Mouse (Mus musculus): ENCODE data around the gene Myl12a.

The Myl12a gene

GRCm38 (mm10) chr17:71010646-71011242 lies 8.1 kb upstream of the Myl12a start:
- peak; percentile 54 for DNase-seq (ENCODE audit: low read depth, low spot score)

GRCm38 (mm10) chr17:71009751-71010150 lies 7.1 kb upstream of the Myl12a start:
- DNase-seq (ENCODE audit: low read depth, low spot score): no peak

- no peak for DNase-seq (ENCODE audit: low read depth, low spot score)
Observed at GRCm38 (mm10) chr17:71008676-71009075, 6.0 kb upstream of the Myl12a start.

- DNase-seq (ENCODE audit: low read depth, low spot score): no peak
Observed at GRCm38 (mm10) chr17:71006976-71007375, 4.3 kb upstream of the Myl12a start.

- DNase-seq (ENCODE audit: low read depth, low spot score): no peak
Observed at GRCm38 (mm10) chr17:71004186-71004960, 1.7 kb upstream of the Myl12a start.

GRCm38 (mm10) chr17:71003721-71004120 lies 1.0 kb upstream of the Myl12a start:
- DNase-seq (ENCODE audit: low read depth, low spot score): no peak

GRCm38 (mm10) chr17:71003112-71003511 lies 434 bp upstream of the Myl12a start:
- DNase-seq (ENCODE audit: low read depth, low spot score): no peak

- DNase-seq (ENCODE audit: low read depth, low spot score): peak; percentile 98
Observed at GRCm38 (mm10) chr17:71002081-71002743, 466 bp downstream of the Myl12a start, which contains the start of gene Myom1. TSS of gene Myom1 (plus strand) at chr17:71002633.

- peak; percentile 64 for DNase-seq (ENCODE audit: low read depth, low spot score)
Observed at GRCm38 (mm10) chr17:71001699-71002080, 988 bp downstream of the Myl12a start.

- no peak for DNase-seq (ENCODE audit: low read depth, low spot score)
Observed at GRCm38 (mm10) chr17:71001067-71001466, 1.6 kb downstream of the Myl12a start.

GRCm38 (mm10) chr17:71000255-71000654 lies 2.4 kb downstream of the Myl12a start:
- no peak for DNase-seq (ENCODE audit: low read depth, low spot score)

- no peak for DNase-seq (ENCODE audit: low read depth, low spot score)
Observed at GRCm38 (mm10) chr17:70999187-70999586, 3.5 kb downstream of the Myl12a start.

GRCm38 (mm10) chr17:70998400-70998975 lies 4.2 kb downstream of the Myl12a start:
- no peak for DNase-seq (ENCODE audit: low read depth, low spot score)

GRCm38 (mm10) chr17:70997836-70998235 lies 4.8 kb downstream of the Myl12a start:
- no peak for DNase-seq (ENCODE audit: low read depth, low spot score)

GRCm38 (mm10) chr17:70995551-70995950 lies 7.1 kb downstream of the Myl12a start:
- DNase-seq (ENCODE audit: low read depth, low spot score): no peak

GRCm38 (mm10) chr17:70994671-70995070 lies 8.0 kb downstream of the Myl12a start:
- DNase-seq (ENCODE audit: low read depth, low spot score): no peak

- no peak for DNase-seq (ENCODE audit: low read depth, low spot score)
Observed at GRCm38 (mm10) chr17:70993385-70993807, 9.3 kb downstream of the Myl12a start.

GRCm38 (mm10) chr17:70992662-70993061 lies 10.0 kb downstream of the Myl12a start:
- DNase-seq (ENCODE audit: low read depth, low spot score): no peak

GRCm38 (mm10) chr17:70991706-70992625 lies 10.7 kb downstream of the Myl12a start:
- peak; percentile 84 for DNase-seq (ENCODE audit: low read depth, low spot score)

GRCm38 (mm10) chr17:70990403-70991303 lies 12.0 kb downstream of the Myl12a start:
- DNase-seq (ENCODE audit: low read depth, low spot score): peak; percentile 88

Measured in CD4-positive, CD25-positive, alpha-beta regulatory T cell, adult 2 months (primary cell).